Mouse (Mus musculus) forebrain, embryonic 11.5 days (tissue): ENCODE data around the gene Thbs3. TPM values are rescaled to one million over a fixed set of nuclear protein-coding genes. Genes with fewer than 3 reads are reported as not detected.

Source experiments
- ATAC-seq: fragments of 200-750 bp; cut with Nextera tagmentation; replicated peaks from 2 replicates; pipeline ENCODE4 v1.8.0; 2017; ENCODE audit warnings: moderate TSS enrichment; ENCODE audit not compliant: low FRiP score
- DNase-seq: peaks from one replicate; pipeline ENCODE4 v3.0.0-alpha.2; 2017; ENCODE audit warnings: low spot score
- H3K27ac ChIP-seq: fragments of 300-500 bp; sonication (generic); 2 replicates; pipeline ENCODE4 v1.5.1; 2014; ENCODE audit warnings: low read depth, low read length
- H3K27me3 ChIP-seq: fragments of 300-500 bp; sonication (generic); 2 replicates; pipeline ENCODE4 v1.6.1; 2014; ENCODE audit warnings: mild to moderate bottlenecking, low read length, mixed read lengths; ENCODE audit not compliant: control insufficient read depth, insufficient read depth
- H3K36me3 ChIP-seq: fragments of 300-500 bp; sonication (generic); 2 replicates; pipeline ENCODE4 v1.6.1; 2014; ENCODE audit warnings: mild to moderate bottlenecking, low read length, moderate library complexity, mixed read lengths; ENCODE audit not compliant: control insufficient read depth, insufficient read depth
- H3K4me1 ChIP-seq: fragments of 300-500 bp; sonication (generic); replicated peaks from 2 replicates; pipeline ENCODE4 v1.6.1; 2014; ENCODE audit warnings: low read length, mixed read lengths; ENCODE audit not compliant: control insufficient read depth, insufficient read depth
- H3K4me2 ChIP-seq: fragments of 300-500 bp; sonication (generic); 2 replicates; pipeline ENCODE4 v1.6.1; 2014; ENCODE audit warnings: low read depth, mild to moderate bottlenecking, low read length, moderate library complexity, mixed read lengths; ENCODE audit not compliant: severe bottlenecking
- H3K4me3 ChIP-seq: fragments of 300-500 bp; sonication (generic); 2 replicates; pipeline ENCODE4 v1.5.1; 2014; ENCODE audit warnings: low read depth, low read length
- H3K9ac ChIP-seq: fragments of 300-500 bp; sonication (generic); 2 replicates; pipeline ENCODE4 v1.6.1; 2014; ENCODE audit warnings: low read length
- H3K9me3 ChIP-seq: fragments of 300-500 bp; sonication (generic); 2 replicates; pipeline ENCODE4 v1.6.1; 2016; ENCODE audit warnings: low read length, mixed read lengths; ENCODE audit not compliant: control insufficient read depth
- WGBS: fragments of 180-500 bp; shearing (Covaris S2); extraction: QIAGEN DNeasy Blood & Tissue Kit; methylation state at CpG from one replicate; pipeline ENCODE4 v1.1.7; 2014; 5-methylcytosine and 5-hydroxymethylcytosine counted together
- polyA plus RNA-seq: library from polyadenylated mRNA; unstranded; fragments of >200 nt; fragmentation: Nextera tagmentation; extraction: Ambion mirVana; gene quantifications from 2 replicates; pipeline ENCODE4 v1.2.1, GENCODE M21; 2014

Gene Thbs3
- polyA plus RNA-seq, 1 experiment from 2014 or later = 63.3 TPM

DNA sequence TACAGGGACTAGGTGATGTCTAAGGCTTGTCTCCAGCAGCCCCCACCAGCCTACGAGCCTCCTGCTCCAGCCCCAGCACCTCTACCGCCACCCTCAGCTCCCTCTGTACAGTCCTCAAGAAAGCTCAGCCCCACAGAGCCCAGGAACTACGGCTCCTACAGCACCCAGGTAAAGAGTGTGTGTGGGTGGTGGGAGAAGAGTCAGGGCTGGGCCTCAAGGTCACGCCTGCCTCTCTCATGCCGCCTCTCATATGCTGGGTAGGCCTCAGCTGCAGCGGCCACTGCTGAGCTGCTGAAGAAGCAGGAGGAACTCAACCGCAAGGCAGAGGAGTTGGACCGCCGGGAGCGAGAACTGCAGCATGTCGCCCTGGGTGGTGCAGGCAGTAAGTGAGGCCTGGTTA, 35.9 kb upstream of the Thbs3 start:
- Histone ChIP-seq H3K4me2 (no peak overlapping the region), H3K36me3 (peaks cover 22% of the 10 kb centered on the region), H3K27me3 (no peaks in the 10 kb centered on the region), H3K9me3 (no peaks in the 10 kb centered on the region), H3K27ac (no peak overlapping the region), H3K4me3 (no peak overlapping the region), H3K4me1 (peaks cover 12% of the 10 kb centered on the region), H3K9ac (no peak overlapping the region)
- DNase-seq (no peak), ATAC-seq (no peak)
- 89% methylated on average over 11 of the region's 11 CpGs for WGBS

DNA sequence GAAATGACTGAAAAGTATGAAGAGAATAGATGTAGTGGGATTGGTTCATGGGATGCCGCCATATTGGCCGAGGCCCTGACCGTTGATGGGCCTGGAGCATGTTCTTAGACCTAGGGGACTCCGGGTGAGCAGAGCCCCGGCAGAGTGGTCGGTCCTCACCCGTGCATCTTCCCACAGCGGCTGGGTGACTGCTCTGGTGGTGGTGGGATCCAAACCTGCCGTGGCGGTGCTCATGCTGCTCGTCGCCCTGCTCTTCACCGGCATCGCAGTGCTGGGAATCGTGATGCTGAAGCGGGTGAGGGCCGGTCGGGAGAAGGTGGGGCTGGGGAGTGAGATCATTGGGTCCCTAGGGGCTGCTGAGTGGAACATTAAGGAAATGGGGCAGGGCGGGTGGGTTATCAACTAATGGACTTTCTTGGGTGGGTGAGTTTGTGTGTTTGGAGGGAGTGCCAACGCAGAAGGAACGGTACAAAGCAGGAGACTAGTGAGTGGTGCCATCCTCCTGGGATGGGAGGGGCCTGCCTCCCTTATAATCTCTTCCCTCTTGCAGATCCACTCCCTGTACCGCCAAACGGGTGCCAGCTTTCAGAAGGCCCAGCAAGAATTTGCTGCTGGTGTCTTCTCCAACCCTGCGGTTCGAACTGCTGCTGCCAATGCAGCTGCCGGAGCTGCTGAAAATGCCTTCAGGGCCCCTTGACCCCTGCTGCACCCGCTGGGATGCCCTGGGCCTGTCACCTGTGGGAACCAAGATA, 33.1 kb upstream of the Thbs3 start:
- Histone ChIP-seq H3K4me2 (no peak overlapping the region), H3K9ac (no peak overlapping the region), H3K4me3 (no peak overlapping the region), H3K36me3 (peaks cover 9% of the 10 kb centered on the region; the same call in 1 of the 2 replicates), H3K9me3 (no peaks in the 10 kb centered on the region), H3K27me3 (no peaks in the 10 kb centered on the region), H3K4me1 (peaks cover 21% of the 10 kb centered on the region), H3K27ac (no peak overlapping the region)
- ATAC-seq (no peak), DNase-seq (peak; percentile 52)
- WGBS = 93% methylated on average over 27 of the region's 27 CpGs

DNA sequence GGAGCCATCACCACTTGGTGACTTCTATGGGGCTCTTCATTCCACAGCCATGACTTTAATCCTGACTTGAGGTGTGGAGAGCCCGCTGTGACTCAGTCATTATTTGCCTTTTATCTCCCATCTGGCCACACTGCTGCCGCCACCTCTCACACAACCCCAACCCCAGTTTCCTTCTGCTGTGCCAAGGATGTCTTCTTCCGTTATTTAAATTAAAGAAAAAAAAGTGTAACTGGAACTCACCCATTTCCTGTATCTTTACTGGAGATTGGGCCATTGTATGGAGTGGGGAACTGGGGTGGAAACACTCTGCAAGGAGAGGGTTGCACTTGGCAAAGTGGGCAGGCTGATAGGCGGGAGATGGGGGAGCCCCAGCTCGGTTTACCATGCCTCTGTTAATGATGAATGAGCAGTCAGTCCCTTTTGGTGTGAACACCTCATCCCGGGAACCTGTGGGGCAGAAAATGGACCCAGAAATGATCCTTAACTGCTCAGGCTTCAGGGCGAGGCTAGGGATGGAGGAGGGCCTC, 32.4 kb upstream of the Thbs3 start:
- no peaks in the 10 kb centered on the region for H3K27me3 ChIP-seq
- H3K4me1 ChIP-seq = peaks cover 25% of the 10 kb centered on the region
- H3K27ac ChIP-seq = no peak overlapping the region
- H3K36me3 ChIP-seq = peaks cover 9% of the 10 kb centered on the region; the same call in 1 of the 2 replicates
- DNase-seq (no peak), ATAC-seq (peak; percentile 38; the same call in 1 of the 2 replicates)
- WGBS = 54% methylated on average over 7 of the region's 7 CpGs
- no peaks in the 10 kb centered on the region for H3K9me3 ChIP-seq
- no peak overlapping the region for H3K9ac ChIP-seq
- peak overlapping the region; percentile 55 for H3K4me3 ChIP-seq
- H3K4me2 ChIP-seq = no peak overlapping the region; the same call in 1 of the 2 replicates

DNA sequence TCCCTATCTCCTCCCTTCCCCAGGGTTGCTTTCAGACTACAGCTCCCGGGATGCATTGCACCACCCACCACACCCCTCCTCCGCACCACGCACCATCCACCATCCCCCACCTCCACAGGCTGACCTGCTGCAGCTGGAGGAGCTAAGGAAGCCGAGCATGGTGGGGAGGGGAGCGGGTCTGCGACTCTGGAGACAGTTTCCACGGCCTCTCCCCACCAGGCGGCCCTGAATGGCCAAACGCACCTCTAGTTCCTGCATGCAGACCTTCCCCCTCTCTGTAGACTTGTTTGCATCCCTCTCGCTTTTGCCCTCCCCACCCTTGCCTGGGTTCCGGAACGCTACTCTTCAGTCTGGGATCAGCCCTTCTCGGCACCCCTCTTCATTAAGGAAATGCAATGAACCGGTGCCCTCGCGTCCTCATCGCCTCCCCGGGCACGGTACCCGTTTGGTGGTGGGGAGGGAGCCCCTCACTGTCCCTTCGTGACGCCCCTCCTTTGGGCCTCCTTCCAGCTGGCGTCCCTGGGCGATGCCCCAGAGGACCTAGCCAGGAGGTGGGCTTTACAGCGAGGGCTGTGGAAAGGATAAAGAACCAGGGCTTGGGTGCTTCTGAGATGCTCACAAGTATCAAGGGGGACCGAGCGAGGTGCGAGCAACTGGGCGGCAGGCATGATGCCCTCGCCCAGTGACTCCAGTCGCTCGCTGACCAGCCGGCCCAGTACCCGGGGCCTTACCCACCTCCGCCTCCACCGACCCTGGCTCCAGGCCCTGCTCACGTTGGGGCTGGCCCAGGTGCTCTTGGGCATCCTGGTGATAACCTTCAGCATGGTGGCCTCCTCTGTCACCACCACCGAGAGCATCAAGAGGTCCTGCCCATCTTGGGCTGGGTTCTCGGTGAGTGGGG, 31.7 kb upstream of the Thbs3 start, which contains the start of gene Fam189b:
Gene Fam189b (plus strand): TSS at position 86 of the 901 bp plus-strand sequence.
- H3K4me2 ChIP-seq = peak within 1 kb of the TSS; percentile 97
- peaks cover 26% of the 10 kb centered on the region for H3K4me1 ChIP-seq
- ATAC-seq = peak; percentile 94
- H3K27ac ChIP-seq = peak within 1 kb of the TSS; percentile 62
- peak; percentile 92 for DNase-seq
- H3K9me3 ChIP-seq = no peaks in the 10 kb centered on the region
- 6% methylated on average over 39 of the region's 39 CpGs for WGBS
- H3K9ac ChIP-seq = peak within 1 kb of the TSS; percentile 85
- H3K27me3 ChIP-seq = no peaks in the 10 kb centered on the region
- peak within 1 kb of the TSS; percentile 55 for H3K4me3 ChIP-seq
- H3K36me3 ChIP-seq = peaks cover 9% of the 10 kb centered on the region; the same call in 1 of the 2 replicates

DNA sequence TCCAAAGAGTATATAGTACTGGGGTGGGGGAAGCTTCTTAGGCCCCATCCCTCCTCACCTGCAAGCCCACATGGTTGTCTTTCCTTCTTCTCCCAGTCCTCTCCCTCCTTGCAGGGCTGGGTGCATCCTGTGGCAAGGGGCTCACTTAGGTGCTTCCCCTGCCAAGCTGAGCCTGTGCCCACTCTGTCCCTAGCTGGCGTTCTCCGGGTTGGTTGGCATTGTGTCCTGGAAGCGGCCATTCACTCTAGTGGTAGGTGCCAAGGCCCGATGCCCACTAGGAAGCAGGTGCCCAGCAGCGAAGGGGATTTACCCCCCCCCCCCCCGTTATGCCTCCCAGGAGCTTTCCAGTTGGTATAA, 31.0 kb upstream of the Thbs3 start:
- H3K27me3 ChIP-seq = no peaks in the 10 kb centered on the region
- H3K9ac ChIP-seq = peak overlapping the region; percentile 85
- peaks cover 9% of the 10 kb centered on the region; the same call in 1 of the 2 replicates for H3K36me3 ChIP-seq
- H3K4me3 ChIP-seq = peak overlapping the region; percentile 55
- no peak overlapping the region for H3K27ac ChIP-seq
- no peaks in the 10 kb centered on the region for H3K9me3 ChIP-seq
- WGBS = 82% methylated on average over 6 of the region's 6 CpGs
- DNase-seq (no peak), ATAC-seq (no peak)
- peaks cover 24% of the 10 kb centered on the region for H3K4me1 ChIP-seq
- H3K4me2 ChIP-seq = peak overlapping the region; percentile 97

DNA sequence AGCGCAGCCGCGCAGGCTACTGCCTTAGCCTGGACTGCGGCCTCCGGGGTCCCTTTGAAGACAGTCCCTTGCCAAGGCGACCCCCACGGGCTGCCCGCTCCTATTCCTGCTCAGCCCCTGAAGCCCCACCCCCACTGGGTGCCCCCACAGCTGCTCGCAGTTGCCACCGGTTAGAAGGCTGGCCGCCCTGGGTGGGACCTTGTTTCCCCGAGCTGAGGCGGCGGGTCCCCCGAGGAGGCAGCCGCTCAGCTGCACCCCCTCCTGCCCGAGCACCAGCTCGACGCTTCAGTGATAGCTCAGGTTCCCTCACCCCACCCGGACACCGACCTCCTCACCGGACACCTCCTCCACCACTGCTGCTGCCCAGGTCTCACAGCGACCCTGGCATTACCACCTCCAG, 27.8 kb upstream of the Thbs3 start:
- H3K4me1 ChIP-seq = peaks cover 23% of the 10 kb centered on the region
- no peaks in the 10 kb centered on the region for H3K36me3 ChIP-seq
- DNase-seq = no peak
- no peaks in the 10 kb centered on the region for H3K9me3 ChIP-seq
- no peak overlapping the region for H3K27ac ChIP-seq
- no peak overlapping the region for H3K9ac ChIP-seq
- 0 out of 2 replicates have a peak overlapping the region, but pooled peaks have one; percentile 16 for H3K4me2 ChIP-seq
- WGBS = 31% methylated on average over 23 of the region's 23 CpGs
- H3K27me3 ChIP-seq = no peaks in the 10 kb centered on the region
- no peak for ATAC-seq
- no peak overlapping the region for H3K4me3 ChIP-seq

DNA sequence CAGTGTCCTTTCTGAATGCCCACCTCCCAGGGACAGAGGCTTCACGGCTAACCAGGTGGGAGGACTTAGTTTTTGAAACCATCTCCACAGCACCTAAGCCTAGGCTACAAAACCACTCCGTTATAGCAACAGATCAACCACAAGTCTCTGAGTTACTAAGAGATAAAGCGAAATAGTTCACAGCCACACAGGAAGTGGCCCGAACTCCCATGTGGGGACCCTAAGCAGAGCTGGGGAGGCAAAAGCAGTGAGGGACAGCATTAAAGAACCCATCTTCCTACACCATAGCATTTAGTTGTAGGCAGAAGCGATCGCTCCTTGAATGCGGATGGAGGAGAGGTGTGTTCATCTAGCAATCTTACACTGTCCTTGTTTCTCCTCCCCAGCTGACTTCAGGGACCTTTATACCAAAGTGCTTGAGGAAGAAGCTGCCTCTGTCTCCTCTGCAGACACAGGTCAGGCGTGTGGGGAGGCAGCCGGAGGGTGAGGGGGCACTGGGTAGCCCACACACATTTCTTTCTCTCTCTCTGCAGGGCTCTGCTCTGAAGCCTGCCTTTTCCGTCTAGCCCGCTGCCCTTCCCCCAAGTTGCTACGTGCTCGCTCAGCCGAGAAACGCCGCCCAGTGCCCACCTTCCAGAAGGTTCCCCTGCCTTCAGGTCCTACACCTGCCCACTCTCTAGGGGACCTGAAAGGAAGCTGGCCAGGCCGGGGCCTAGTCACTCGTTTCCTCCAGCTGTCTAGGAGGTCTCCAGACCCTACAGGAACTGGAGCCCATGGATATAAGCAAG, 27.1 kb upstream of the Thbs3 start:
- no peak for ATAC-seq
- WGBS = 56% methylated on average over 18 of the region's 18 CpGs
- Histone ChIP-seq H3K36me3 (no peaks in the 10 kb centered on the region), H3K9ac (peak overlapping the region; percentile 27; the same call in 1 of the 2 replicates), H3K4me3 (no peak overlapping the region), H3K9me3 (no peaks in the 10 kb centered on the region), H3K4me1 (peaks cover 23% of the 10 kb centered on the region), H3K27ac (no peak overlapping the region), H3K4me2 (no peak overlapping the region), H3K27me3 (no peaks in the 10 kb centered on the region)
- no peak for DNase-seq

DNA sequence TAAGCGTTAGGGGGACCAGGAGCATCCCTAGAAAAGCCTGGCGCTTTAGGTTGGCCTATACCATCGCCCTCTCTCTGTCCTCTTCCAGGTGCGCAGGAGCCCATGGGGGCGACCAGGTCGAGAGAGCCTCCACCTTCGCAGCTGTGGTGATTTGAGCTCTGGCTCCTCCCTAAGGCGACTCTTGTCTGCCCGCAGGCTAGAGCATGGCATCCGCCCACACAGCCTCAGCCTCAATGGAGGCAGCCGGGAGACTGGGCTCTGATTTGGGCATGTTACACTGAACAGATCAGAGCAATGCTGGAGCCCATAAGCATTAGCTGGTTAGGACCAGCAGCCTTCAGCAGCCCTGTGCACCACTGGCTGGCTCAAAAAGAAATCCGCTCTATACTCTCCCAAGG, 26.5 kb upstream of the Thbs3 start:
- H3K36me3 ChIP-seq = no peaks in the 10 kb centered on the region
- no peaks in the 10 kb centered on the region for H3K9me3 ChIP-seq
- no peaks in the 10 kb centered on the region for H3K27me3 ChIP-seq
- peaks cover 21% of the 10 kb centered on the region for H3K4me1 ChIP-seq
- H3K4me3 ChIP-seq = no peak overlapping the region
- H3K9ac ChIP-seq = no peak overlapping the region
- H3K4me2 ChIP-seq = no peak overlapping the region
- no peak for ATAC-seq
- H3K27ac ChIP-seq = no peak overlapping the region
- DNase-seq = no peak
- 63% methylated on average over 12 of the region's 12 CpGs for WGBS
